Mouse (Mus musculus): Measurements from ENCODE around the gene Zbtb17.

DNA sequence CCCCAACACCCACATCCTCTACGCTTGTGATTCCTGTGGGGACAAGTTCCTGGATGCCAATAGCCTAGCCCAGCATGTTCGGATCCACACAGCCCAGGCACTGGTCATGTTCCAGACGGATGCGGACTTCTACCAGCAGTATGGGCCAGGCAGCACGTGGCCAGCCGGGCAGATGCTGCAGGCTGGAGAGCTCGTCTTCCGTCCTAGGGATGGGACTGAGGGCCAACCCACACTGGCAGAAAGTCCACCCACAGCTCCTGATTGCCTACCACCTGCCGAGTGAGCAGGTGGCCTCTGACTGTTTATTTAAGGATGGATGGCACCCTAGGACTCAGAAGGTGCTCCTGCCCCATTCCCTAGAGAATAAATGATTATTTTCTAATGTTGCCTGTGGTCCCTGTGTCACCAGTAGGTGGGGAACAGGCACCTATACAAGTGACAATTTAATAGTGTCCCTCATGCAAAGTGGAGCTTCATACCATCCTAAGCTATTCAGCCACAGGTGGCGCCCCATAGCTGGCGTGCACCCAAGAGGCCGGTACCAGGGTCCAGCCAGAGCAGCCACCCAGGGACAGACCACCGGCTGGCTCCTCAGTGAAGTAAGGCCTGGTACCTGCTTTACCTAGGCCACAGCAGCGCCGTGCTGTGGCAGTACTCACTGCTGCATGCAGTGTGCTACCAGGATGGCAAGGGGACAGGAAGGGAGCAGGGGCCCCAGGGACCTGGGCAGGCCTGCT lies 22.6 kb downstream of the Zbtb17 start:
- TF ChIP-seq POLR2A (IDR thresholded peaks at IDR 0.05; ENCODE audit: insufficient read length, low read depth) (no peak), MAX (IDR thresholded peaks at IDR 0.05; ENCODE audit: low read depth) (no peak), POLR2AphosphoS2 (IDR thresholded peaks at IDR 0.05; ENCODE audit: insufficient read length, low read depth) (peak; percentile 24), E2F4 (IDR thresholded peaks at IDR 0.05; ENCODE audit: insufficient read depth) (no peak), MYOG (IDR thresholded peaks at IDR 0.05; ENCODE audit: control insufficient read depth in 1 of 3, insufficient read depth in 1 of 3, insufficient read length in 2 of 3, low read depth in 2 of 3) (peak in 2 of 3 experiments; percentile 17 to 19), MYOD1 (IDR thresholded peaks at IDR 0.05; ENCODE audit: control insufficient read depth in 1 of 3, insufficient read length in 2 of 3, low read depth in 2 of 3) (peak in 2 of 3 experiments; percentile 16 to 21), TCF12 (IDR thresholded peaks at IDR 0.05; ENCODE audit: insufficient read depth, poor library complexity, severe bottlenecking) (no peak), USF1 (IDR thresholded peaks at IDR 0.05; ENCODE audit: low read depth) (no peak), CEBPB (IDR thresholded peaks at IDR 0.05; ENCODE audit: insufficient read depth, poor library complexity, severe bottlenecking) (no peak), SRF (IDR thresholded peaks at IDR 0.05; ENCODE audit: control insufficient read depth, insufficient read length, low read depth) (no peak), REST (IDR thresholded peaks at IDR 0.05; ENCODE audit: insufficient read depth, insufficient read length) (no peak), TCF3 (IDR thresholded peaks at IDR 0.05; ENCODE audit: insufficient read length, low read depth) (no peak)
